Mouse (Mus musculus): ENCODE results near the gene Epha4. TPM values are rescaled to one million over a fixed set of nuclear protein-coding genes. Genes with fewer than 3 reads are reported as not detected.

Epha4 gene
- polyA plus RNA-seq, 1 experiment: 3.9 TPM

DNA sequence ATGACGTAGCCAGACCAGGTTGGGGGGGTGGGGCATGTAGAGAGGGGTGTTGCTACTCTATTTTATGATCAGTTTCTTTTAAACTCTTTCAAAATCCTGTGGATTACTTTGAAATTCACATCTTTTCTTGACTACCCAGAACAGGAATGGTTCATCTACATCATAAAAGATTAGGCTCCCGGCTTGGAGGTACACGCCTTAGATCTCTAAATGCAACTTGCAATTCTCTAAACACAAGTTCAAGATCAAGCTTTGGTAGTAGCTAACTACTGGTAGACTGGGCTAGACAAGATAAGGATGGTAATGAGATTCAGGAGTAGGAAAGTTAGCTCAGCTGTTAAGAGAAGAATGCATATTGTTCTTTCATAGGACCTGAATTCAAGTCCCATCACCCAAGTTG, 63.3 kb downstream of the Epha4 start:
- H3K4me3 ChIP-seq (ENCODE audit: control insufficient read depth, insufficient read depth, low read length): no peak overlapping the region
- TF ChIP-seq POLR2A (IDR thresholded peaks at IDR 0.05; ENCODE audit: control insufficient read depth, extremely low read depth, insufficient read depth, low read length, poor library complexity) (no peak), CTCF (IDR thresholded peaks at IDR 0.05; ENCODE audit: borderline replicate concordance, control insufficient read depth, extremely low read depth, insufficient read depth, low read length, poor library complexity) (no peak)
- H3K27me3 ChIP-seq (ENCODE audit: control insufficient read depth, insufficient read depth, low read length): no peaks in the 10 kb centered on the region
- 95% methylated on average over 3 of the region's 3 CpGs for WGBS
- no peaks in the 10 kb centered on the region for H3K36me3 ChIP-seq (ENCODE audit: control insufficient read depth, insufficient read depth, low read length)
- H3K4me1 ChIP-seq (replicated peaks; ENCODE audit: control insufficient read depth, insufficient read depth, low read length): no peaks in the 10 kb centered on the region
- DNase-seq: no peak
- no peak overlapping the region for H3K27ac ChIP-seq (ENCODE audit: control insufficient read depth, insufficient read depth, low read length)

DNA sequence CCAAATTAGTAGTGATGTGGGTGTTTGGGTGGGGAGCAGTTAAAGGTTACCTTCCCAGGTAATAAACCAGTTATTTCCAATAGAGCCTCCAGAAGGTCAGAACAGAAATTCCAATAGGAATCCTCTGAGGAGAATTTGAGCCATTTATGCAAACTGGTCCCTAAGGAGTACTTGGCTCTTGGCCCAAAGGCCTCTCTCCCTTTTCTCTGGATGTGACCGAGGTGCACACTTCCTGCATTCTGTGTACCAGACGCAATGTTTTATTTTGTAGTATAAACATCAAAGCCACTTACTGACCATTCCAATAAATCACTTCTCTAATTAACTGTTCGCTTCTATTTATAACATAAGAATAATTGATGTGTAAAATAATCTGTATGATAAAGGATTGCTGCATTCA, 64.7 kb downstream of the Epha4 start:
- Histone ChIP-seq H3K36me3 (ENCODE audit: control insufficient read depth, insufficient read depth, low read length) (no peaks in the 10 kb centered on the region), H3K27me3 (ENCODE audit: control insufficient read depth, insufficient read depth, low read length) (no peaks in the 10 kb centered on the region), H3K4me3 (ENCODE audit: control insufficient read depth, insufficient read depth, low read length) (no peak overlapping the region), H3K27ac (ENCODE audit: control insufficient read depth, insufficient read depth, low read length) (no peak overlapping the region), H3K4me1 (replicated peaks; ENCODE audit: control insufficient read depth, insufficient read depth, low read length) (no peaks in the 10 kb centered on the region)
- DNase-seq: no peak
- no peak for TF ChIP-seq CTCF (IDR thresholded peaks at IDR 0.05; ENCODE audit: borderline replicate concordance, control insufficient read depth, extremely low read depth, insufficient read depth, low read length, poor library complexity)
- TF ChIP-seq POLR2A (IDR thresholded peaks at IDR 0.05; ENCODE audit: control insufficient read depth, extremely low read depth, insufficient read depth, low read length, poor library complexity): no peak
- WGBS: 95% methylated on average over 3 of the region's 3 CpGs

DNA sequence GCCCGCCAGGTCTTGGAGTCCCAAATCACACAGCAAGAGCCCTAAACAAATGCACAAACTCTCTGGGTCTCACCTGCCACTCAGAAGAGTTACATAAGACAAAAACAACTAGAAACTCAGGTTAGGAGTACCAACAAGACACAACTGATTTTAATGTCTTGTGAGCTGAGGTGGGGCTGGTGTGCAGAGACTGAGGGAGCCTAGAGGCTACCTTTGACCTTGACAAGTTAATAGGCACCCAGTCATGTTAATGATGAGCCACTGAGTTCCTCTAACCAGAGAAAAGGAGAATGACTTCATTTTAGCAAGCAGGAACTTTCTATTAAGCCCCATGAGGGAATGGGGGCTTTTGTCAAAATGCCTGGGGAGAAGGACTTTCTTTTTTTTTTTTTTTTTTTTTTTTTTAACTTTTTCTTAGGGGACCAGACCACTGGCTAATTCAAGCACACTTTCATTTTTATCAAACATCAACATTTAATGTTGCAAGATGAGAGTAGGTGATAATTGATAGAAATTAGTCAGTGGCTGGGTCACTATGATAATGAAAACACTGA, 67.8 kb downstream of the Epha4 start:
- no peaks in the 10 kb centered on the region for H3K27me3 ChIP-seq (ENCODE audit: control insufficient read depth, insufficient read depth, low read length)
- WGBS: 97% methylated on average over 1 of the region's 1 CpGs
- DNase-seq: no peak

DNA sequence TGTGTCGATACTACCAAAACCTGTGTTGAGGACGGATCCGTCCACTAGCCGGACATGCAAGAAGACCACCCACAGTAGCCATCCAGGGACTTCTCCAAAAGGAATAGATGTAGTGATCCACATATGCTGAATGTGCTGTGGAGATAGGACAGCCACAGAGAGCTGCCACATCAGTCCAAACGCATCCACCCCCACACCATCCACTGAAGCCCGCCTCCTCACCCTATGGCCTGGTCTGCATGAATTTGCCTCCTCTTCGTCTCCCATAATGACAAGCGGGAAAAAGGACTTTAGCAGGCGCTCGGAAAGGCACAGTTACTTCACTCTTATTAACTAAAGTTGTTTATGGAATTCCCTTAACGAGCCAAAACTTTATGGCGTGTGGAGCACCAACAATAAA, 68.5 kb downstream of the Epha4 start:
- H3K27me3 ChIP-seq (ENCODE audit: control insufficient read depth, insufficient read depth, low read length): no peaks in the 10 kb centered on the region
- 96% methylated on average over 12 of the region's 12 CpGs for WGBS
- no peak overlapping the region for H3K4me3 ChIP-seq (ENCODE audit: control insufficient read depth, insufficient read depth, low read length)
- no peaks in the 10 kb centered on the region for H3K4me1 ChIP-seq (replicated peaks; ENCODE audit: control insufficient read depth, insufficient read depth, low read length)
- no peak for DNase-seq
- H3K36me3 ChIP-seq (ENCODE audit: control insufficient read depth, insufficient read depth, low read length): no peaks in the 10 kb centered on the region
- H3K27ac ChIP-seq (ENCODE audit: control insufficient read depth, insufficient read depth, low read length): no peak overlapping the region
- TF ChIP-seq CTCF (IDR thresholded peaks at IDR 0.05; ENCODE audit: borderline replicate concordance, control insufficient read depth, extremely low read depth, insufficient read depth, low read length, poor library complexity) (no peak), POLR2A (IDR thresholded peaks at IDR 0.05; ENCODE audit: control insufficient read depth, extremely low read depth, insufficient read depth, low read length, poor library complexity) (no peak)

More for the DNA sequence above, 67.8 kb downstream of the Epha4 start:
- Histone ChIP-seq H3K4me1 (replicated peaks; ENCODE audit: control insufficient read depth, insufficient read depth, low read length) (no peaks in the 10 kb centered on the region), H3K36me3 (ENCODE audit: control insufficient read depth, insufficient read depth, low read length) (no peaks in the 10 kb centered on the region), H3K4me3 (ENCODE audit: control insufficient read depth, insufficient read depth, low read length) (no peak overlapping the region), H3K27ac (ENCODE audit: control insufficient read depth, insufficient read depth, low read length) (no peak overlapping the region)
- TF ChIP-seq POLR2A (IDR thresholded peaks at IDR 0.05; ENCODE audit: control insufficient read depth, extremely low read depth, insufficient read depth, low read length, poor library complexity) (no peak), CTCF (IDR thresholded peaks at IDR 0.05; ENCODE audit: borderline replicate concordance, control insufficient read depth, extremely low read depth, insufficient read depth, low read length, poor library complexity) (no peak)

DNA sequence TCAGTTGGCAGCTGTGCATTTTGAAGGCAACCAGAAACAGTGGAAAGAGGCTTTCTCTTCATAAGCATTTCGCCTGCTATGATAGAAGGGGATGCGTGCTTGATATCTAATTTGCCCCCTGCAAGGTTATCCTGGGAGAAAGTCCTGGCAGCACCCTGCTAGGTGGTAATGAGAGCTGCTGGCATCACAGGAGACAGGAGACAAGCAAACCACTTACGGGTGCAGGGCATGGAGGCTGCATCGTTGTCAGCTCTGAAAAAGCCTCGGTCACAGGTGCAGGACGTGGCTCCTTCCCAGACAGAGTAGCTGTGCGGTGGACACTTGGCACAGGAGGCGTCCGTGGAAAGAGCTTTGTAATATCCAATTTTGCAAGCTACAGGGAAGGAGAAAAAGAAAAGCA, 70.2 kb downstream of the Epha4 start:
- no peaks in the 10 kb centered on the region for H3K36me3 ChIP-seq (ENCODE audit: control insufficient read depth, insufficient read depth, low read length)
- no peaks in the 10 kb centered on the region for H3K27me3 ChIP-seq (ENCODE audit: control insufficient read depth, insufficient read depth, low read length)
- no peak overlapping the region for H3K27ac ChIP-seq (ENCODE audit: control insufficient read depth, insufficient read depth, low read length)
- DNase-seq: no peak
- H3K4me1 ChIP-seq (replicated peaks; ENCODE audit: control insufficient read depth, insufficient read depth, low read length): no peaks in the 10 kb centered on the region
- WGBS: 95% methylated on average over 9 of the region's 9 CpGs
- H3K4me3 ChIP-seq (ENCODE audit: control insufficient read depth, insufficient read depth, low read length): no peak overlapping the region
- TF ChIP-seq CTCF (IDR thresholded peaks at IDR 0.05; ENCODE audit: borderline replicate concordance, control insufficient read depth, extremely low read depth, insufficient read depth, low read length, poor library complexity) (no peak), POLR2A (IDR thresholded peaks at IDR 0.05; ENCODE audit: control insufficient read depth, extremely low read depth, insufficient read depth, low read length, poor library complexity) (no peak)

DNA sequence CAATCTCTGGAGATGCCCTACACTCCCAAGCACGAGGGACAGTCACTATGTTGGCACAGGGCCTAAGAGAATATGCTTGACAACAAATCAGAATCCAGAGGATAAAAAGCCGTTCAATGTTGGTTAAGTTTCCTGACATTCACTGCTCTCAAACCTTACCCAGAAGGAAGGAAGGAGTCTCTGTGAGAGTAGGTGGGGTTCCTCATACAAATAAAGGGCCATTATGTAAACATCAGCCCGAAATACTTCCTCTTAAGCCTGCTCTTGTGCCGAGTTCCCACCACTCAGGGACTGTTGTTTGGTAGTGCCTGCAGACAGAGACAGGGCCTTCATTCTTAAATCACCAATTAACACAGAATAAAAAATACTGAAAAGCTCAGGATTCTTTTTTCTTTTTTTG, 72.9 kb downstream of the Epha4 start:
- H3K27ac ChIP-seq (ENCODE audit: control insufficient read depth, insufficient read depth, low read length): no peak overlapping the region
- no peak for DNase-seq
- H3K27me3 ChIP-seq (ENCODE audit: control insufficient read depth, insufficient read depth, low read length): no peaks in the 10 kb centered on the region
- no peak overlapping the region for H3K4me3 ChIP-seq (ENCODE audit: control insufficient read depth, insufficient read depth, low read length)
- TF ChIP-seq POLR2A (IDR thresholded peaks at IDR 0.05; ENCODE audit: control insufficient read depth, extremely low read depth, insufficient read depth, low read length, poor library complexity) (no peak), CTCF (IDR thresholded peaks at IDR 0.05; ENCODE audit: borderline replicate concordance, control insufficient read depth, extremely low read depth, insufficient read depth, low read length, poor library complexity) (no peak)
- no peaks in the 10 kb centered on the region for H3K4me1 ChIP-seq (replicated peaks; ENCODE audit: control insufficient read depth, insufficient read depth, low read length)
- 8% methylated on average over 4 of the region's 4 CpGs for WGBS
- H3K36me3 ChIP-seq (ENCODE audit: control insufficient read depth, insufficient read depth, low read length): no peaks in the 10 kb centered on the region

DNA sequence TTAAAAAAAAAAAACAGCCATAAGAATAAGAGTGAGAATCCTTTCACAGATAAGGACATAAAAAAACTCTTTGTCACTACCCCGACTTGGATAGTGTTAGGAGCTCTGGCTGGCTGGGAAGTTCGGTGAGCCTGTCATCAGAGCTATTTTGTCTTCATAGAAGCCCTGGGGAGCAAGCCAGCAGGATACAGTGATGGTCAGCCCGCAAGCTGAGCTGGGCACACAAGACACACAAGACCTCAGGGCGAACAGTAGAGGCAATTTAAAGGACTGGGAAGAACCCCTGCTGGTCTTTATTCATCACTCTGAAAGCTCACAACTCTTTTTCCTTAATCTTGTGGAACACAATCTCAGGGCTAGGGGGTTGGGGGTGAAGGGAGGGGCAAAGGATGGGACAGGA, 73.5 kb downstream of the Epha4 start:
- no peak overlapping the region for H3K27ac ChIP-seq (ENCODE audit: control insufficient read depth, insufficient read depth, low read length)
- no peaks in the 10 kb centered on the region for H3K36me3 ChIP-seq (ENCODE audit: control insufficient read depth, insufficient read depth, low read length)
- WGBS: 88% methylated on average over 4 of the region's 4 CpGs
- H3K27me3 ChIP-seq (ENCODE audit: control insufficient read depth, insufficient read depth, low read length): no peaks in the 10 kb centered on the region
- DNase-seq: no peak
- no peaks in the 10 kb centered on the region for H3K4me1 ChIP-seq (replicated peaks; ENCODE audit: control insufficient read depth, insufficient read depth, low read length)
- no peak overlapping the region for H3K4me3 ChIP-seq (ENCODE audit: control insufficient read depth, insufficient read depth, low read length)
- no peak for TF ChIP-seq POLR2A (IDR thresholded peaks at IDR 0.05; ENCODE audit: control insufficient read depth, extremely low read depth, insufficient read depth, low read length, poor library complexity)
- TF ChIP-seq CTCF (IDR thresholded peaks at IDR 0.05; ENCODE audit: borderline replicate concordance, control insufficient read depth, extremely low read depth, insufficient read depth, low read length, poor library complexity): no peak
